Mouse (Mus musculus) monocyte, adult 5-6 weeks (primary cell): Measurements from ENCODE around the gene Ppp5c. TPM values are rescaled to one million over a fixed set of nuclear protein-coding genes. Genes with fewer than 3 reads are reported as not detected.

Source experiments
- ATAC-seq: fragments of 153-309, 156-312 bp; replicated peaks from 2 replicates; pipeline ENCODE4 v1.8.0; 2017; ENCODE audit warnings: mild to moderate bottlenecking; ENCODE audit not compliant: low TSS enrichment, insufficient number of reproducible peaks, severe bottlenecking, poor library complexity, low FRiP score
- total RNA-seq: library from RNA; stranded (forward); fragments of 200-1000, 200-491, 200-594 nt; gene quantifications from 3 replicates; pipeline ENCODE4 v1.2.3, GENCODE M21; 2017

Ppp5c gene
- total RNA-seq, 1 experiment from 2014 or later = 25.8 TPM

DNA sequence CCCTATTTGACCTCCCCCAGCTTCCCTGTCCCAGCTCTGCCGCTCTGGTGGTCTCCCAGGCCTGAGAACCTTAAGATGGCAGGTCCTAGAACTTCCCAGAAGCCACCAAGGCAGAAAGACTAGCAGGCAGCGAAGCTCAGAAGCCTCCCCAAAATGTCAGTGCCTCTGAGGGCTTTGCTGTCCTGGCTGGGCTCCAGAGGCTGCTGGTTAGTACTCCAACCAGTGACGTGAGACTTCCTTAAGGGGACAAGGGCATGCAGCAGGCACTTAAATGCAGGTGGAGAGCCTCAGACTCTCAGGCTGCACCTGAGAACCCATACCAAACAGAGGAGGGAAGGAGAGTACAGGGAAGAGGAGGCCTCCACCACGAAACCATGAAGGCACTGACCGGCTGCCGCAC, 3.6 kb downstream of the Ppp5c start:
- no peak for ATAC-seq

DNA sequence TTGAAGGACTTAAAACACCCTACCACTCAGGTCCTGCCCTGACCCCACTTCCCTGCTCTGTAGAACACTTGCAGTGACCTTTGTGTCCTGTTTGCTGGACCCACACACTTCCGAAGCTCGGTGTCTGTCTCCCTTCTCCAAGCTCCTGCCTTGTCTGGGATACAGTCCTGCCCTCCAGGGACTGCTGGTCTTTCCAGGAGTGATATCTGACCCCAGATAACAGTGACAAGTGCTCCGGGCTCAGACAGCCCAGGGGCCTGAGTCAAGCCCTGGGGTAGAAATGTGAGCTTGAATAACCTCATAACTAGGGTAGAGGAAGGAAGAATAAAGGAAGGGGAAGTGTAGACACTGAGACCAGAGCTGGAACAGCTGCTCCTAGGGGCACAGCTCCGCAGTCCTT, 4.0 kb downstream of the Ppp5c start:
- ATAC-seq = no peak

DNA sequence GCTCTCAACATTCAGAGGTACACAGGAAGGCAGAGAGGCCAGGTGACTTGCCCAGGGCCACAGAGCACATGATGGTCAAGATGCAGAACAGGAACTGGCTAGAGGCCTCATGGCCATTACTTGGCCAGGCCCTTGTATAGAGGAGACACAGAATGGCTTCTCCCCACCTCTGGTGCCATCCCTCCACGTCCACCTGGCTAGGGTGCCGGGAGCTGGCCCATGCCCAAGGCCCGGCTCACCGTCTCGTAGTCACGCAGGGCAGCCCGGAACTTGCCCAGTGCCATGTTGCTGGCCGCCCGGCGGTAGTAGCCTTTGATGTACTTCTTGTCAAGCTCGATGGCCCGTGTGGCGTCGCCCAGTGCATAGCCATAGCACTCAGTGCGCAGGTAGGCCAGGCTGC, 5.5 kb downstream of the Ppp5c start:
- no peak for ATAC-seq

DNA sequence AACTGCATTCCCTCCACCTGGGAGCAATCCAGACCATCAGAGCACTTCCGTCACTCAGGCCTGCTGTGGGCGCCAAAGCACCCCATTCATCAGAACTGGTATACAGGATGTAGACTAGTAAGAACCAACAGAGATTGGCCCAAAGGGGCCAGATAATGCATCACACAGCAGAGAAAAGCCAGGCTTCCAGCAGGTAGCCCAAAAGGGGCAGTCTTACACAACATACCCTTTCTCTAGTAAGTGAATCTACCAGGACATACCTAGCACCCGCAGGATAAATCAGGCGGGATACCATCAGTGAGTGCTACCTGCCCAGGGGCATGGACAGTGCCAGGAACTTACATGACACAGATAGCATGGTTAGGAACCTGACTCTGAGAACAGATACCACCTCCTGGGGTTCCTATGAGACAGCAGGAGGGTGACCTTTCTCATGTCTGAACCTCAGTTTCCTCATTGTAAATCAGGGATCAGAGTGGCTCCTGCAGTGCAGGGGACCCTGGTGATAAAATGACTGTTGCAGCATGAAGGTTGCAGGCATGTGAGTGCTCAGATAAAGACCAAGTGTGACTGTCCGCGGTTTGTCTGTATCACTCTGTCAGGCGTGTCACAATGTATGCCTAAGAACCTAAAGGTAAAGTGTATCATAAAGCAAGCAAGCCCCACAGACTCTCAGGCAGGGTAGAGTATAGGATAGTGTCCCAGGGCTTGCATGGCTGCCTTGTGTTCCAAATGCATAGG, 8.1 kb downstream of the Ppp5c start:
- ATAC-seq = no peak

DNA sequence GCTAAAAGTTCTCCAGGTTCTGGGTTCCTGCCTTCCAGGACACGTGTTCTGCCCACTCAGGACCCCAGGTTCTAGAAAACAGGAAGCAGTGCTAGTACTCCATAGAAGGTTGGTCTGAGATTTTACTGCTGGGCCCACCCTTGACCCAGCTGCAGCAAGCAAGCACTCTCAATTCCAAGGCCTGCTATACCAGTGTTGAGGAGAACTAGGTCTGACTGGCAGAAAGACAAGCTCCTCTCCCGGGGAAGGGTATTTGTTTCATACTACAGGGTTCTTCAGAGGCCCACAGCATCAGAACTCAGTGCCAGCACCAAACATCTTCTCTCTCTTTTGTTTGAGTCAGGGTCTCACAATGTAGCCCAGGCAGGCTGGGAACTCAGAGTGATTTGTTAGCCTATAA, 9.8 kb downstream of the Ppp5c start:
- ATAC-seq = no peak

DNA sequence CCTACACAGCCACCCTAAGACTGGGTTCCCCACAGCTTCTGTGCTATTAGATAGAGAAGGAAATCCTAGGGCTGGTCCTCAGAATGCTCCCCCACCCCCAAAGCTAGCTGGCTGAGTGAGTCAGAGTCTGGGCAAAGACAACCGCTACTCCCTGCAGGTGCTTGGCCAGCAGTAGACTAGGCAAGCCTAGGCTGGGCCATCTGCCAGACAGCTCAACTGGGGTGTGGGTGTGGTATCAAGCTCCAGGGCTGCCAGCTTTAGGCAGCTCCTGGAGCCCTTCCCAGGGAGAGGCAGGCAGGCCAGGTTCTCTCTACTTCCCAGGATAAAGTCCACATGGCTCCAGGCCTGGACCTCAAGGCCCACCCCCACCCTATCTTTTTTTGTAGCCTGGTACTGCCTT, 10.7 kb downstream of the Ppp5c start:
- ATAC-seq = no peak

DNA sequence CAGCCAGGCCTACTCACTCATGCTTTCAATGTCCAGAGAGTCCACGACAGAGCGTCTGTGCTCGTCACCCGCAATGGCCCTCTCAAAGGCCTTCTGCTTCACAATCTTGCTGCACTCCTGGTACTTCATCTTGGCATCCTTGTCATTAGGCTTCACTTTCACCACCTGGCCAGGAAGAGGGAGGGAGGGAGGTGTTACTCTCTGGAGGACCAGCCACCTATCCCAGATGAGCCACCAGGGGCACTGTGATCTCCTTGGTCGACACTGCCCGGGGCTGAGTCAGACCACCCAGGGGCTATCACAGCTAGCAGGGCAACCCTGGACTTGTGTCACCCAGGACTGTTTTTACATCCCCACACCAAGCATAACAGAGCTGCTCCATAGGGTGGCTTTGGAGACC, 12.3 kb downstream of the Ppp5c start:
- ATAC-seq = no peak

DNA sequence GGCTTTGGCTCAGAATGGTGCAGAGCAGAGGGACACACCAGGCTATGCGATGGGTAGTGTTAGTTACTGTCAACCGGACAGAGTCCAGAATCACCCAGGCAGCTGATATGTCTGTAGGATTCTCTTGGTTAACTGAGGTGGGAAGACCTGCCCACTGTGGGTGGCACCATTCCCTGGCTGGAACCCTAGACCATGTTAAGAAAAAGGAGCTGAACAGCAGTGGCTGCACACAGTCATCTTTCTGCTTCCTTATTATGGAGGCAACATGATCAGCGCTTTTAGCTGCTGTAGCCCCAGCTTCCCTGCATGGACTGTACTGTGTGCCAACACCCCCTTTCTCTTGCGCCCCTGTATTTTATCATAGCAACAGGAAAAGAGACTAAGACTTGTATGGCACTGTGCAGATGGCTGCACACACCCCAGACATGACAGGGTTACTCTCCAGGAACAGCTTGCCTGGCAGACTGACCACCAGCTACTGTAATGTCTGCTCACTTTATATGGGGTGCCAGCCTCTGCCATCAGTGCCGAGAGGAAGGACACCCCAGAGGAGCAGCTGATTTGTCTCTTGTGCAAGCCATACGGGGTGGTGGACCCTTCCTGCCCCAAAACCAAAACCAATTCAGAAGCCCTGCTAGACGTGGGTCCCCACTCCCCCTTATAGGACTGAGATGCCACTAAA, 15.7 kb downstream of the Ppp5c start:
- no peak for ATAC-seq

DNA sequence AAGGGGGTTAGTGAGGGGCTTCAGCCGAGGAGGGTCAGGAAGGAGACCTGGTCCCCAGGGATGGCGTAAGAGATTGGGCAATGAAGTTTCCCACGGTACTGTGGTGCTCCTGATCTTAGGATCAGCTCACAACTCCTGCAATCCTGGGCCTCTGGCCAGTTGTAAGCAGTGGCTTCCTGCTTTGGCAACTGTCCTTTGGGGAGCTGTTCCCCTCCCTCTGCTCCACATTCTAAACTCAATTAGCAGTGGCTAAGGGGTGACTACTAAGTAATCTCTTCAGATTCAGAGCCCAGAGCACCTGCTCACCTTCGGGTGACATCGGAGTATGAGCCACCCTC, 17.7 kb downstream of the Ppp5c start:
- ATAC-seq = no peak

DNA sequence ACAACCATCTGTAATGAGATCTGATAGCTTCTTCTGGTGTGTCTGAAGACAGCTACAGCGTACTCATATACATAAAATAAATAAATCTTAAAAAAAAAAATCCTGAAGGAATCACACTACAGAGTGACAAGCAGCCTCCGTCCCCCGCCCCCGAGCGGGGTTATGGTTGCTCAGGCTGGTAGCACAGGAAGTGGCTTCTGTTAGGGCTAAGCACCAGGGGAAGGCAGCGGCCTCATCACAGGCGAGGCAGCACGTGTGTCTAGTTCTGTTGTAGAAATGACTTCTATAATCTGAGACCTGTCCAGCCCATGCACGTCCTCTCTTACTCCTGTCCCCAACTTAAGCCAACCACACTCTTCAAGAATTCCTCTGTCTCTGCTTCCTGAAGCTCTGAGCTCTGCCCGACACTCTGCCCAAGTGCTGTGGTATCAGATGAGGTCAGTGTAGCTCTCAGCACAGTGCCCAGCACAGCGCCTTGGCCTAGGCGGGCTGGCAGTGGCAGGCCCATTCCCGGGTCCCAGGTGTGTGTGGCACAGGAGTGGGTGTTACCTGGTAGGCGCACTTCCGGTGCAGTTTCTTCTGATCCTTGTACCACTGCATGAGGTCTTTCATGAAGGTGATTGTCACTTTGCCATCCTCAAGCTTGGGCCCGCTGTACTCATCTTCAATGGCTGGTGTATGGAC, 18.3 kb downstream of the Ppp5c start:
- ATAC-seq = no peak

DNA sequence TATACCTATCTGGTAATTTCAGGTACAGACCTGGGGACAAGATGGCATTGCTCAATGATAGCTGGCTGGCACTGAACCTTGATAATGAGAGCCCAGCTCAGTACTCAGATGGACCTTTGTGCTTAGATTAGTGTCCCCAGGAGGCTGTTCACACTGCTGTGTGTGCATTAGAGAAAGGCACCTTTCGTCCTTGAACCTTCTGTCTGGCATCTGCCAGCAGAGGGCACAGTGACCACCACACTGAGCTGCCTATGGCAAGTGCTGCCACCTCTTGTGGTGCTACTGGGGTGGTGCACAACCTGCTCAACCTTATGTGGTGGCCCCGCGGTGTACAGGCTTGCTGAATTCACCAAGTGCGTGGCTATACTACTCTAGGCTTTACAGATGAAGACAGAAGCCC, 20.4 kb downstream of the Ppp5c start:
- no peak for ATAC-seq

DNA sequence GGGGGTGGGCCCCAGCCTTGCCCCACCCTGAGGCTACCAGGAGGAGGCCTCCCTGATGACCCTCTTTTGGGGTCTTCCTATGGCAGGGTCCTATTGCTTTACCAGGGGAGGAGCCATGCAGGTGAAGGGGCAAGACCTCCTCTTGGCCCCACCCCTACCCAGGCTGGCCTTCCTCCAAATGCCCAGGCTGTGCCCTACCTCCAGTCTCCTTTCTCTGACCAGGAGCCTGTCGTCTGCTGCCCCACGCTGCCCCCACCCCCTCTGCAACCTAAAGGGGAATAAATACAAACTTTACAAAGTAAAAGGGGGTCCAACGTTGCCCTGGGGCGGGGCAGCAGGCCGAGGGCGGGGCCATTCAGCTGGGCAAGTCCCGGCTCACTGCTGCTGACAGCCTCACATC, 23.0 kb downstream of the Ppp5c start:
- no peak for ATAC-seq

DNA sequence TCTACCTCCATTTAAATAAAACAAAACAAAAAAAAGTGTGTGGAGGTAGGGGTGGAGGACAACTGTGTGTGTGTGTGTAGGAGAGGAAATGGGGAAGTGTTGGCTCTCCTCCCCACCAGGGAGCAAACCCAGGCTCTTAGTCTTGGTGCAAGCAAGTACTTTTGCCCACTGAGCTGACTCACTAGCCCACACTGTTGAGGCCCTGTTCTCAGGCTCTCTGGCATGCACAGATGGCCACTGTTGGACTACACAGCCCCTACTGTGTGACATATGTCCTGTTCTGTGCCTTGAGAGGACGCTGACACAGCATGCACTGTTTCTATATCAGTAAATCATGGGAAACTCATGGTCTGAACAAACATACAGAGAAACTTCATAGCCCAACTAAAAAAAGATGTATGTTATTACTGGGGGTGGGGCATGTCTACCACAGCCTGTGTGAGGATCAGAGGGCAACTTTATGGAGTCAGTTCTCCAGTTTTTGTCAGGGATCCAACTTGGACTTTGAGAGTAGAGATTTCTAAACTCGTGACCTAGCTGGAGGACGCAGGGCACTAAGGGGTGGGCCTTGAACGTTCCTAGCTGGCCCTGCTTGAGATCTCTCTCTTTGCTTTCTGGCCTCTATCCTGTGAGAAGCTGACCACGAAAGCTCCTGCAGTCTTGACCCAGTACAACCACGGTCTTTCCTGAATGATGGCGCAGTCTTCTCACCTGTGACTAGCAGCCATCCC, 24.3 kb downstream of the Ppp5c start:
- no peak for ATAC-seq

DNA sequence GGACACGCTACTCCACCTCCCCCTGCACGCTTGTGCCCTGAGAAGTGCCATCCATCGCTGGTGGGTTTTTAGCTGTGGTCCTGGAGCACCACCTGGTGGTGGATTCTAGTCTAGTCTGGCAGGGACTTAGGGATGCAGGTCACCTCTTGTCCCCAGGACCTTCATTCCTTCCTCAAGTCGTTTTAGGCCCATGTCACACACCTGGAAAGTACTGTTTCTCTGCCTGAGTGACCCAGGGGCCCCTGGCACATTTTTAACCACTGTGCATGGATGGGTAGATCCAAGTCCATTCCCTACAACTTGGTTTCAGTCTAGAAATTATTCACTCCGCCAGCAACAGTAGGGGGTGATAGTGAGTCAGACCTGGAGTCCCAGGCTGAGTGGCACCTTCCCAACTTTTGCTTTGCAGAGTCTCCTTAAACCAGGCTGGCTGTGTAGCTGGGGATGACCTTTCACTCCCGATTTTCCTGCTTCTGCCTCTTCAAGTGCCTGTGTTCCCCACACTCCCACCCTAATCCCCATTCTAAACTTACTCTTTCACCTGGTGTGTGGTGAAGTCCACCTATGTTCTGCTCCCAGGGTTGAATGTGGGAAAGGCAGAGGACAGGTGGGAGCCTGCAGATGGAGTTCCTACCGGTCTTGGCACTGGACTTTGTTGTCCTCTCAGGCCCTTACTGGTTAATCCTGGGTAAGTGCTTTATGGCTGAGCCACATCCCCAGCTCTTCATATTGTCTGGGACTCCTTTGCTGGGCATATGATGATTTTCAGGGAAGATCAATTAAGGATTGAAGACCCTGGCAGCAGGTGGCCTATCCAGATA, 25.1 kb downstream of the Ppp5c start:
- peak; percentile 60; the same call in 1 of the 2 replicates for ATAC-seq

DNA sequence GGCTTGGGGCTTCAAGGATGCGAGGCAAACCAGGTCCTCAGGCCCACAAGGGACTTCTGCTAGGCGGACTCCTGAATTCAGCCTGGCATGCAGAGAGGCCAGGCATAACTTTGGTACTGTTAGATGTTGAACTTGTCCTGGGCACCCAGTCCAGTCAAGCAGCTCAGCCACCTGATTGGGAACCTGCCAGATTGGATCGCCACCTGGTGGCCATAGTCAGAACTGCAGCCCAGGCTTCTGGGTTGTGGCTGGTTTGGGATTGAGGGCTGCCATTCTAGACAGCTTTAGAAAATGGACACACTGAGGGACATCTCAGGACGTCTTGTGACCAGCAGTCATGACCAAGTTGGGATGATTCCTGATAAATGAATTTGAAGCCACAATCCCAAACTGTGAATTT, 28.1 kb downstream of the Ppp5c start:
- peak; percentile 62 for ATAC-seq

DNA sequence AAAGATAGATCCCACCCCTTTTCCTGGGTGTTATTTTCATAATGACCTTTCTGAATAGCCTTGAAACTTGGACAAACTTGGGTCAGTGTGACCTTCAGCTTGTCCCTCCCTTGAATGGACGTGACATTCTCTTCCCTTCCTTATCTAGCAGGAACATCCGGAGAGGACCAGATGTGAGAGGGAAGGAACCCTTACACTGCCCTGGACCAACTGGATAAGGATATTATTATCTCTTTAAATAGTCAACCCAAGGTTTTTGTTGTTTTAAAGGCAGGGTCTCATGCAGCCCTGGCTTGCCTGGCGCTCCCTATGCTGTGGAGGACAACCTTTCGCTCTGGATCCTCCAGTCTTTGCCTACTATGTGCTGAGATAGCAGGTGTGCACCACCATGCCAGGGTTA, 28.5 kb downstream of the Ppp5c start:
- no peak for ATAC-seq

DNA sequence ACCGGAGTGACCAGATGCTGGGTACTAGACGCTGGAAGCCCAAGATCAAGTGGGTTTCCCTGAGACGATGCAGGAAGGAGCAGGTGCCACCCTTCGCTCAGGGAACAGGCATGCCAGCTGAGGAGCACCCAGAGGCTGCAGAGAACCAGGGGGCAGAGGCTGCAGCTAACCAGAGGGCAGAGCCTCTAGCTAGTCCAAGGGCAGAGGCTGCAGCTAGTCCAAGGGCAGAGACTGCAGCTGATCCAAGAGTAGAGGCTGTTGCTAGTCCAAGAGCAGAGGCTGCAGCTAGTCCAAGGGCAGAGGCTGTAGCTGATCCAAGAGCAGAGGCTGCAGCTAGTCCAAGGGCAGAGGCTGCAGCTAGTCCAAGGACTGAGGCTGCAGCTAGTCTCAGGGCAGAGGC, 32.4 kb downstream of the Ppp5c start:
- no peak for ATAC-seq

DNA sequence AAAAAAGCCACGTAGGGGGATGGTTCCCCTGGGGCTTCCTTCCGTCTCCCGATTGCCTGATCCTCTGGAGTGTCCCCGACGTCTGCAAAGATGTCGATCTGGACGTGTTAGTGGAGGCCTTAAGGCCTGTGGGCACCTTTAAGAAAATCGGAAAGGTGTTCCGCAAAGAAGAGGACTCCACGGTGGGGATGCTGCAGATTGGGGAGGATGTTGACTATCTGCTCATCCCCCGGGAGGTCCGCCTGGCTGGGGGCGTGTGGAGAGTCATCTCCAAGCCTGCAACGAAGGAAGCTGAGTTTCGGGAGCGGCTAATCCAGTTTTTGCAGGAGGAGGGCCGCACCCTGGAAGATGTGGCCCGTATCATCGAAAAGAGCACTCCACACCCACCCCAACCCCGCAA, 33.3 kb downstream of the Ppp5c start:
- ATAC-seq = no peak
